Mouse (Mus musculus): ENCODE data around the gene Prr5. TPM values are rescaled to one million over a fixed set of nuclear protein-coding genes. Genes with fewer than 3 reads are reported as not detected.

The Prr5 gene
- polyA plus RNA-seq, 1 experiment from 2014 or later: 29.0 TPM

DNA sequence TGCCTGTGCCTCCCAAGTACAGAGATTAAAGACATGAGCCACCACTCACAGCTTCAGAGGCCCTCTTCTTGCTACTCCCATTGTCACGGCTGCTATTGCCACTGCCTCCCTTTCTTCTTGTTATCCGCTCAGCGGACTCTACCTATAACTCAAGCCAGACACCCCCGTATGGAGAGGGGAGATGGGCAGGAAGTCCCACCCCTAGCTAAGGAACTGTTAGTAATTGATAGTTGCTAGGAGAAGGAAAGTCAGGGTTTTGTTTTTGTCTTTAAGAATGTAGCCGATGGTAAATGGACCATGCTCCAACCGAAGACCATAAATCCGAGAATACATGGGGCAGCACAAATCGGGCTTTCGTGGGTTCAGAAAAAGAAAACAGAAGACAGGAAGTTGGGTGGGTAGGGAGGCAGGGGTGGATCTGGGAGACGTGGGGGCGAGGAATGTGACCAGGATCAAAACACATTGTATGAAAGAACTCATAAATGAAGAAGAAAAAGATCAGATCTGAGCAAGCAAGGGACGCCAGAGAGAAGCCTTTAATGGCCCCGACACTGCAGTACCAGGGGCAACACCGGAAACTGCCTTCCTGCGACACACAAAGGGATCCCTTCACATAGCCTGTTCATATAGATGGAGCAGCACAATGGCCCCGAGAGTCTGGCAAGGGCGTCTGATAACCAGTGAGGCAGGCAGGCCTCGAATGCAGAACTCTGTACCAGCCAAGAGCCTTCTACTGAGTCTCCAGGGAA is 62.4 kb downstream of the Prr5 start:
- Histone ChIP-seq H3K27me3 (ENCODE audit: control insufficient read depth, insufficient read depth, low read length) (no peaks in the 10 kb centered on the region), H3K4me3 (ENCODE audit: low read depth, low read length) (no peak overlapping the region), H3K4me2 (replicated peaks; ENCODE audit: low read depth, low read length) (no peak overlapping the region), H3K4me1 (ENCODE audit: control insufficient read depth, insufficient read depth, low read length) (peaks cover 9% of the 10 kb centered on the region), H3K27ac (ENCODE audit: low read length) (no peak overlapping the region), H3K36me3 (ENCODE audit: control insufficient read depth, insufficient read depth, low read length) (no peaks in the 10 kb centered on the region), H3K9me3 (ENCODE audit: control insufficient read depth, low read depth, low read length) (no peaks in the 10 kb centered on the region), H3K9ac (replicated peaks; ENCODE audit: low read depth, low read length) (no peak overlapping the region)
- no peak for ATAC-seq (ENCODE audit: insufficient number of reproducible peaks, insufficient read depth, low FRiP score, low read depth)
- 72% methylated on average over 18 of the region's 18 CpGs for WGBS

DNA sequence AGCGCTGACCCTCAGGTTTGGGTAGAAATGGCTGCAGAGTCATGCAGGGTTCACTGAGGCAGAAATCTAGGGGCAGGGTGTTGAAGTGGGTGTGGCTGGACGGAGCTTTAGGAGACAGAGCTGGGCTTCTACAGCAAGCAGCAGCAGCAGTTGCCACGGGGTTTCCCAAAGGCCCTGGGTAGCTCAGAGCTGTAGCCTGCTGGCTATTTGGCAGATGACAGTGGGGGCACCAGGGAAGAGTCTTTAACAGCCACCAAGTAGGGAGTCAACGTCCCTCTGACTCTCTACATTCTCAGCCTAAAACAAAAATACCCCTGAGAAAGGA is 63.0 kb downstream of the Prr5 start:
- Histone ChIP-seq H3K4me2 (replicated peaks; ENCODE audit: low read depth, low read length) (no peak overlapping the region), H3K27me3 (ENCODE audit: control insufficient read depth, insufficient read depth, low read length) (no peaks in the 10 kb centered on the region), H3K9me3 (ENCODE audit: control insufficient read depth, low read depth, low read length) (no peaks in the 10 kb centered on the region), H3K36me3 (ENCODE audit: control insufficient read depth, insufficient read depth, low read length) (no peaks in the 10 kb centered on the region), H3K4me3 (ENCODE audit: low read depth, low read length) (no peak overlapping the region), H3K4me1 (ENCODE audit: control insufficient read depth, insufficient read depth, low read length) (peaks cover 9% of the 10 kb centered on the region), H3K9ac (replicated peaks; ENCODE audit: low read depth, low read length) (no peak overlapping the region), H3K27ac (ENCODE audit: low read length) (no peak overlapping the region)
- no peak for ATAC-seq (ENCODE audit: insufficient number of reproducible peaks, insufficient read depth, low FRiP score, low read depth)
- 66% methylated on average over 4 of the region's 4 CpGs for WGBS

DNA sequence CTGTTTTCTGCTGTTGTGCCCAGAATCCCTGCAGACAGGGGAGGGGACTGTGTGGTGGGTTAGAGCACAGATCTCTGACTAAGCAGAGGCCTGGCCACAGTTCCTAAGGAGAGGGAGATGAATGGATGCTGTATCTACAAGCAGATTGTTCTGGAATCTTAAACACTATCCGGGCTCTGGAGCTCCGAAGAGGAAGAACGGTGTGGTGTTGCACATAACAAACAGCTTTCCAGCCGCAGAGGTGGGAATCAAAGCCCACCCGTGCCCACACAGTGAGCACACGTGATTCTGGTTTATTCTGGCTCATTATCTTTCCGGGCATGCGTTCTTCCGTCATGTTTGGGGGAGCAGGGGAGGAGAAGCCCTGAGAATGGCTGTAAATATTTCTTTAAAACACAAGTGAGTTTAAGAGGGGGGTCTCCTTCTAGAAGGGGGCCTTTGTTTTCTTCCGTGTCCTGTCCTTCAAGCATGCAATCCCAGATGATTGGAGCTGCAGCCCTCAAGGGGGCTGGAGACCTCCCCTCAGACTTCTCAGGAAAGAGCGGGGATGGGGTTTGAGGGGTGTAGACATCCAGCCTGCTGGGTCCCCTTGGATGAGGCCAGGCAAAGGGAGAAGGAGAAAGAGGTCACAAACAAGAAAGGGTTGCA is 67.0 kb downstream of the Prr5 start:
- H3K27ac ChIP-seq (ENCODE audit: low read length): no peak overlapping the region

DNA sequence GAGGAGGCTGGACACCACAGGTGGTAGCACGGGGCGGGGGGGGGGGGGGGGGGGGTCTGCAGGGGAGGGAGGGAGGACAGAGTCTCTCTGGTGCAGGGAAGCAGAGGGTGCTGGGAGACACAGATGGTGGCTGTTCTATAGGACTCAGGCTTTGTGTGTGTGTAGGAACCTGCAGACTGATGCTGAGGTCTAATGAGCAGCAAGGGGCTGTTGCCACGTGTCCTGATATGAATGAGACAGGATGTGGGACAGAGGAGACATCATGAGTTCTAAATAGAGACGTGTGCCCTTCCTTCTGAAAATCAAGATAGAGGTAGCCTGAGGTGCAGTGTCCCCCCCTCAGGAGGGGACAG is 67.5 kb downstream of the Prr5 start:
- H3K36me3 ChIP-seq (ENCODE audit: control insufficient read depth, insufficient read depth, low read length): no peaks in the 10 kb centered on the region; the same call in 1 of the 2 replicates
- no peak overlapping the region for H3K27ac ChIP-seq (ENCODE audit: low read length)
- no peak overlapping the region for H3K4me2 ChIP-seq (replicated peaks; ENCODE audit: low read depth, low read length)
- no peak overlapping the region for H3K9ac ChIP-seq (replicated peaks; ENCODE audit: low read depth, low read length)
- ATAC-seq (ENCODE audit: insufficient number of reproducible peaks, insufficient read depth, low FRiP score, low read depth): no peak
- no peaks in the 10 kb centered on the region for H3K27me3 ChIP-seq (ENCODE audit: control insufficient read depth, insufficient read depth, low read length)
- H3K4me1 ChIP-seq (ENCODE audit: control insufficient read depth, insufficient read depth, low read length): no peaks in the 10 kb centered on the region
- no peak overlapping the region for H3K4me3 ChIP-seq (ENCODE audit: low read depth, low read length)
- WGBS: 62% methylated on average over 2 of the region's 4 CpGs
- no peaks in the 10 kb centered on the region for H3K9me3 ChIP-seq (ENCODE audit: control insufficient read depth, low read depth, low read length)

More for the DNA sequence above, 67.0 kb downstream of the Prr5 start:
- Histone ChIP-seq H3K4me2 (replicated peaks; ENCODE audit: low read depth, low read length) (no peak overlapping the region), H3K36me3 (ENCODE audit: control insufficient read depth, insufficient read depth, low read length) (no peaks in the 10 kb centered on the region; the same call in 1 of the 2 replicates), H3K4me1 (ENCODE audit: control insufficient read depth, insufficient read depth, low read length) (no peaks in the 10 kb centered on the region), H3K9ac (replicated peaks; ENCODE audit: low read depth, low read length) (no peak overlapping the region), H3K27me3 (ENCODE audit: control insufficient read depth, insufficient read depth, low read length) (no peaks in the 10 kb centered on the region), H3K9me3 (ENCODE audit: control insufficient read depth, low read depth, low read length) (no peaks in the 10 kb centered on the region), H3K4me3 (ENCODE audit: low read depth, low read length) (no peak overlapping the region)
- 67% methylated on average over 11 of the region's 11 CpGs for WGBS
- no peak for ATAC-seq (ENCODE audit: insufficient number of reproducible peaks, insufficient read depth, low FRiP score, low read depth)

- Histone ChIP-seq H3K9me3 (ENCODE audit: control insufficient read depth, low read depth, low read length) (no peaks in the 10 kb centered on the region), H3K9ac (replicated peaks; ENCODE audit: low read depth, low read length) (no peak overlapping the region), H3K27ac (ENCODE audit: low read length) (no peak overlapping the region), H3K27me3 (ENCODE audit: control insufficient read depth, insufficient read depth, low read length) (no peaks in the 10 kb centered on the region), H3K4me3 (ENCODE audit: low read depth, low read length) (no peak overlapping the region), H3K4me2 (replicated peaks; ENCODE audit: low read depth, low read length) (no peak overlapping the region), H3K36me3 (ENCODE audit: control insufficient read depth, insufficient read depth, low read length) (no peaks in the 10 kb centered on the region; the same call in 1 of the 2 replicates), H3K4me1 (ENCODE audit: control insufficient read depth, insufficient read depth, low read length) (no peaks in the 10 kb centered on the region)
- no peak for ATAC-seq (ENCODE audit: insufficient number of reproducible peaks, insufficient read depth, low FRiP score, low read depth)
- WGBS: 93% methylated on average over 7 of the region's 7 CpGs
Observed at GRCm38 (mm10) chr15:84738246-84738645, 68.8 kb downstream of the Prr5 start.

GRCm38 (mm10) chr15:84741573-84741972 is 72.2 kb downstream of the Prr5 start:
- Histone ChIP-seq H3K9ac (replicated peaks; ENCODE audit: low read depth, low read length) (no peak overlapping the region), H3K4me3 (ENCODE audit: low read depth, low read length) (no peak overlapping the region), H3K27ac (ENCODE audit: low read length) (no peak overlapping the region), H3K4me2 (replicated peaks; ENCODE audit: low read depth, low read length) (no peak overlapping the region), H3K9me3 (ENCODE audit: control insufficient read depth, low read depth, low read length) (no peaks in the 10 kb centered on the region), H3K36me3 (ENCODE audit: control insufficient read depth, insufficient read depth, low read length) (no peaks in the 10 kb centered on the region; the same call in 1 of the 2 replicates), H3K4me1 (ENCODE audit: control insufficient read depth, insufficient read depth, low read length) (no peaks in the 10 kb centered on the region), H3K27me3 (ENCODE audit: control insufficient read depth, insufficient read depth, low read length) (no peaks in the 10 kb centered on the region)
- ATAC-seq (ENCODE audit: insufficient number of reproducible peaks, insufficient read depth, low FRiP score, low read depth): no peak
- WGBS: 62% methylated on average over 3 of the region's 3 CpGs

DNA sequence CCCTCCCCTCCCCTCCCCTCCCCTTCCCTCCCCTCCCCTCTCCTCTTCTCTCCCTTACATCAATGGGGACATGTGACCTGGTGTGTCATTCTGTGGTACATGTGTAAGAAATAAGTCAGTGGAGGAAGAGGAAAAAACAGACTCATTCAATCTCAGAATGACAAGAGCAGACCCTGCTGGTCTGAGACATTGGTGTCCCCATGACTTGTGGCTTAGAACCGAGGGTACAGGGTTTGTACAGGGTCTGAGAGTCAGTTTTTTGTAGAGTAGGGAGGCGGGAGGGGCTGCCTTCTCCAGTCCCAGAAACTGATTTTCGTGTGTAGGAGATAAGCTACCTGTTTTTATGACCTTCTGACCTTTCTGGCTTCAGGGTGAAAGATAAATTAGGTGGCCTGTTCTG is 73.9 kb downstream of the Prr5 start:
- Histone ChIP-seq H3K4me1 (ENCODE audit: control insufficient read depth, insufficient read depth, low read length) (no peaks in the 10 kb centered on the region), H3K27me3 (ENCODE audit: control insufficient read depth, insufficient read depth, low read length) (no peaks in the 10 kb centered on the region), H3K27ac (ENCODE audit: low read length) (no peak overlapping the region), H3K4me2 (replicated peaks; ENCODE audit: low read depth, low read length) (no peak overlapping the region), H3K9ac (replicated peaks; ENCODE audit: low read depth, low read length) (no peak overlapping the region), H3K36me3 (ENCODE audit: control insufficient read depth, insufficient read depth, low read length) (no peaks in the 10 kb centered on the region; the same call in 1 of the 2 replicates), H3K4me3 (ENCODE audit: low read depth, low read length) (no peak overlapping the region), H3K9me3 (ENCODE audit: control insufficient read depth, low read depth, low read length) (no peaks in the 10 kb centered on the region)
- WGBS: 17% methylated on average over 3 of the region's 3 CpGs
- ATAC-seq (ENCODE audit: insufficient number of reproducible peaks, insufficient read depth, low FRiP score, low read depth): no peak

DNA sequence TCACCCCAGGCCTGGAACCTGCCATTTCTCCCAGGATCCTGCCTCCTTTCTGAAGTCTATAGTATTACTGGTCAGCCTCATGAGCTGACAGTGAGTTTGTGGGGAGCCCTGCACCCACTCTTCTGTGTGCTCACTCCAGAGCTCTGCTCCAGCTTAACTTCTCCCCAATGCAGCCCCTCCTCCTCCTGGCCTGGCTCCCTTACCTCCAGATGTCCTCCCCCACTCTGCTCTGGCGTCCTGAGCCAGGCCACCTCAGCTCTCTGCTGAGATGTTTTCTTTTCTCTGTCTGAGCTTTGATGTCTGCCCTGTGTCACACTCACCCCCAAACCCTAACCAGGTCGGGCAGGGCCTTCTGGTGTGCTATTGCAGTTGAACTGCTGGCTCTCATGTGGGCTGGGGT is 74.9 kb downstream of the Prr5 start:
- Histone ChIP-seq H3K4me3 (ENCODE audit: low read depth, low read length) (no peak overlapping the region), H3K9me3 (ENCODE audit: control insufficient read depth, low read depth, low read length) (no peaks in the 10 kb centered on the region), H3K4me1 (ENCODE audit: control insufficient read depth, insufficient read depth, low read length) (no peaks in the 10 kb centered on the region), H3K9ac (replicated peaks; ENCODE audit: low read depth, low read length) (no peak overlapping the region), H3K4me2 (replicated peaks; ENCODE audit: low read depth, low read length) (no peak overlapping the region), H3K27ac (ENCODE audit: low read length) (no peak overlapping the region), H3K27me3 (ENCODE audit: control insufficient read depth, insufficient read depth, low read length) (no peaks in the 10 kb centered on the region), H3K36me3 (ENCODE audit: control insufficient read depth, insufficient read depth, low read length) (no peaks in the 10 kb centered on the region; the same call in 1 of the 2 replicates)
- 8% methylated on average over 2 of the region's 2 CpGs for WGBS
- no peak for ATAC-seq (ENCODE audit: insufficient number of reproducible peaks, insufficient read depth, low FRiP score, low read depth)

Measured in stomach, embryonic 14.5 days (tissue).